Mouse (Mus musculus) liver, adult 2 months (tissue): ENCODE measurements around the gene Cbarp.

Experiments
- CTCF ChIP-seq: fragments of 200-500 bp; IDR thresholded peaks from 2 replicates; pipeline ENCODE4 v1.5.1; 2011; ENCODE audit warnings: low read depth, low read length, control low read depth
- POLR2A ChIP-seq: fragments of 200-500 bp; IDR thresholded peaks from 2 replicates; pipeline ENCODE4 v1.6.1; 2011; ENCODE audit warnings: low read length, control low read depth; ENCODE audit not compliant: insufficient read depth; ENCODE audit errors: extremely low read depth

DNA sequence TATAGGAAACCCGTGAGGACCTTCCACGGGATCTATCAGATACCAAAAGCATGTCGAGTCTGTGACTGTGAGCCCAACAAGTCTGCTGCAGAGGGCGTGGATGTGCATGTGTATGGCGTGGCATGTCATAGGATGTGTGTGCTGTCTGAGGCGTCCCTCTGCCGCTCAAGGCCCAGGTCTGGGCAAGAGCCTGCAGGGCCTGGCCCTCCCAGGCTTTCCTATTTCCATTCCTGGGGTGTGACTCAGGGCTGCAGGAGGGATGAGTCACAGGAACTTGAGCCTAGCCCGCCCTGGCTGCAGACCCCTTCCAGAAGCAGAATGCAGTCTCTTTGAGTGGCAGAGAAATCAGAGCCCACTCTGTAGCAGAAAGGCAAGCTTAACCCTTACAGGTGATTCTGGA is 23.1 kb upstream of the Cbarp start:
- TF ChIP-seq POLR2A, result no peak
- TF ChIP-seq CTCF, result no peak
